Mouse (Mus musculus) lung, postnatal 0 days (tissue): ENCODE measurements at regions not wholly inside any gene's neighbourhood (a gene's known extent, or its start where the extent isn't known, plus 50 kb on each side); places are given as distances from the start of the nearest gene placed in this dataset.

ENCODE experiments used
- CTCF ChIP-seq: IDR thresholded peaks from 2 replicates; pipeline ENCODE4 v1.5.1; 2016; ENCODE audit warnings: antibody characterized with exemption, mild to moderate bottlenecking
- EP300 ChIP-seq: IDR thresholded peaks from 2 replicates; pipeline ENCODE4 v1.6.1; 2016; ENCODE audit warnings: antibody characterized with exemption, mild to moderate bottlenecking, control low read depth

GRCm38 (mm10) chr13:37532596-37533170 is 187.7 kb downstream of the Ly86 start:
- no peak for TF ChIP-seq CTCF
- TF ChIP-seq EP300: no peak
